Mouse (Mus musculus) myocyte (in vitro differentiated cells): ENCODE measurements around the gene Zhx3.

Experiments used
- CEBPB ChIP-seq: IDR thresholded peaks from 2 replicates; pipeline ENCODE4 v1.6.1; 2011; ENCODE audit warnings: mild to moderate bottlenecking, moderate library complexity; ENCODE audit not compliant: poor library complexity, insufficient read depth, severe bottlenecking
- E2F4 ChIP-seq: IDR thresholded peaks from one replicate; pipeline ENCODE4 v1.6.1; 2011; ENCODE audit warnings: mild to moderate bottlenecking, control low read depth, moderate library complexity; ENCODE audit not compliant: insufficient read depth
- MAX ChIP-seq: IDR thresholded peaks from one replicate; pipeline ENCODE4 v1.6.1; 2011; ENCODE audit warnings: low read depth, mild to moderate bottlenecking, control low read depth
- MYOD1 ChIP-seq, 3 experiments: IDR thresholded peaks; one replicate each; pipeline ENCODE4 v1.6.1; 2011; ENCODE audit warnings: control low read depth in 2 of 3, low read depth in 2 of 3, mild to moderate bottlenecking in 2 of 3, moderate library complexity in 1 of 3; ENCODE audit not compliant: insufficient read length in 2 of 3, control insufficient read depth in 1 of 3
- MYOG ChIP-seq, 3 experiments: IDR thresholded peaks; one replicate each; pipeline ENCODE4 v1.6.1; 2011; ENCODE audit warnings: control low read depth in 2 of 3, low read depth in 2 of 3, mild to moderate bottlenecking in 2 of 3; ENCODE audit not compliant: insufficient read length in 2 of 3, control insufficient read depth in 1 of 3, insufficient read depth in 1 of 3
- POLR2A ChIP-seq: IDR thresholded peaks from one replicate; pipeline ENCODE4 v1.6.1; 2011; ENCODE audit warnings: low read depth, mild to moderate bottlenecking, control low read depth, moderate library complexity; ENCODE audit not compliant: insufficient read length
- POLR2AphosphoS2 ChIP-seq: IDR thresholded peaks from one replicate; pipeline ENCODE4 v1.6.1; 2011; ENCODE audit warnings: low read depth, control low read depth; ENCODE audit not compliant: insufficient read length
- REST ChIP-seq: IDR thresholded peaks from one replicate; pipeline ENCODE4 v1.6.1; 2011; ENCODE audit warnings: mild to moderate bottlenecking, control low read depth, moderate library complexity; ENCODE audit not compliant: insufficient read depth, insufficient read length
- SRF ChIP-seq: IDR thresholded peaks from one replicate; pipeline ENCODE4 v1.6.1; 2011; ENCODE audit warnings: low read depth; ENCODE audit not compliant: control insufficient read depth, insufficient read length
- TCF12 ChIP-seq: IDR thresholded peaks from one replicate; pipeline ENCODE4 v1.6.1; 2011; ENCODE audit warnings: mild to moderate bottlenecking, control low read depth; ENCODE audit not compliant: poor library complexity, insufficient read depth, severe bottlenecking
- TCF3 ChIP-seq: IDR thresholded peaks from one replicate; pipeline ENCODE4 v1.6.1; 2011; ENCODE audit warnings: low read depth, control low read depth; ENCODE audit not compliant: insufficient read length
- USF1 ChIP-seq: IDR thresholded peaks from one replicate; pipeline ENCODE4 v1.6.1; 2011; ENCODE audit warnings: low read depth, mild to moderate bottlenecking, control low read depth, moderate library complexity

DNA sequence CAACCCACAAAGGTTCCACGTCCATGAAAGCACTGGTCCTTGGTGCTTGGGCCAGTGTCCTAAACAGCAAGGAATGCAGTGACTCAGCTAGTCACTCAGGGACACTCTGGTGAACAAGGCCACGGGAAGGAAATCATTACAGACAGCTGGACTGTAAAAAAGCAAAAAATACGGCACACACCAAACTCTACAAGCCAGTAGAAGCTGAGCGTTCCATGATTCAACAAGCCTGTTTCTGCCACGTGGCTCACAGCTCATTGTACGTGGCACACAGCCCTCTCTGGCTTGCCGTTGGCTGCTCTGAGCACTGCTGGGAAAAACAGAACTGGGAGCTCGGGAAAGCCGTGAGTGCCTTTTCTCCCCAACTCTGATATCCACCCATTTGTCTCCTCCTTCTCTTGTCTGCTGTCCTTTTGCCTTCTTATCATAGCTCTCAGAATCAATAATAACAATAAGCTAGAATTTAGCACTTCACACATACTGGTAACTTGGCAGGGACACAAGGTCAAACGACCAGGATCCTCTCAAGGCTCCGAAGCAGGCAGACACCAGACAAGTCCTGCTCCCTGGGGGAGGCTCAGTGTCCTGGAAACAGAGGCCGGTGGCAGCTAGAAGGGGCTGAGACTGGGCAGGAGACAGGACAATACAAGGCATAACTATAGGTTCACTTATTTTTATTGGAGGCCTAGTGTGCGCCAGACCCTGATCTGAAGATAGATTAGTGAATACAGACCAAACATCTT lies 7.8 kb upstream of the Zhx3 start, which contains the start of gene Lpin3:
- TF ChIP-seq CEBPB (no peak), POLR2A (peak; percentile 53), MYOG (IDR thresholded peaks at IDR 0.05; ENCODE audit: control insufficient read depth in 1 of 3, insufficient read depth in 1 of 3, insufficient read length in 2 of 3, low read depth in 2 of 3) (peak in 1 of 3 experiments; percentile 33), TCF12 (no peak), E2F4 (no peak), REST (no peak), TCF3 (no peak), MYOD1 (IDR thresholded peaks at IDR 0.05; ENCODE audit: control insufficient read depth in 1 of 3, insufficient read length in 2 of 3, low read depth in 2 of 3) (peak in 1 of 3 experiments; percentile 46), SRF (no peak), USF1 (peak; percentile 83), POLR2AphosphoS2 (no peak), MAX (peak; percentile 84)
